Mouse (Mus musculus): ENCODE data around the gene Kat2a.

DNA sequence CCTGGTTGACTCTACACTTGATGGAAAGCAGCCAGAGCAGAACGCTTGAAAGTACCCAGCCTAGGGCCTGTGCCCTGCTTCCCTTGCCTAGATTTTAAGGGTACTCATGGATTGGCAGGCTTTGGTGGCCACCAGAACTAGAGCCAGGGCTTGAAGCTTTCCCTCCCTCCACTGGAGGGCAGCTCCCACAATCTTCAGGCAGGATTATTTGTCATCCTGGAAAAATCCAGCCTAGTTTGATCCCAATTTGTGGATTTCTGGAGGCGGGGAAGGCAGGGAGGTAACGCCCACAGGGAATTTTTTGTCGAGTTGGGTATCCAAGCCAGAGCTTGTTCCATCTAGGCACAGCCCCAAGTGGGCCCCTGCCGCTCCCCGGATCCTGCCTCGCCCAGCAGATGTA is 21.9 kb downstream of the Kat2a start:
- TF ChIP-seq CTCF (IDR thresholded peaks at IDR 0.05; ENCODE audit: low read depth) (peak; percentile 24), EP300 (optimal IDR thresholded peaks at IDR 0.05) (no peak)

Measured in stomach, postnatal 0 days (tissue).